Mouse (Mus musculus): ENCODE measurements around the gene Rdh14. TPM values are rescaled to one million over a fixed set of nuclear protein-coding genes. Genes with fewer than 3 reads are reported as not detected.

Rdh14 gene
- total and polyA plus RNA-seq, 3 experiments, result 11.0 to 12.9 TPM; not detected in 1

DNA sequence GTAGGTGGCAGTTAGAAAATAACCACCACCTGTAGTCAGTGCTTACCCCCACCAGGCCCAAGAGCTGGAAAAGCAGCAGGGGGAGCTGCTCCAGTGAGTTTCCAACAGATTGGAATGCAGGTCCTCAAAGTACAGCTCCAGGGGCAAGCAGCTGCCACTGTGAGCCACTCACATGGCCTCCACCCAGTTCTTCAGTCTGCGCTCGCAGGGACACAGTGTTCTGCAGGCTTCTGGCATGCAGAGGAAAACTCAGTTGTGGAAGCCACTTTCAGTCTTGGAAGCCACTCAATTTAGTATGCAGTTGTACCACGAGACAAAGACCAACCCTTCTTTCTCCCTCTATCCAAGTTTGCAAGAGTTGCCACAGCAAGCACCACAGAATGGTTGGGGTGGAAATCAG is 39.9 kb upstream of the Rdh14 start:
- Histone ChIP-seq H3K9ac (ENCODE audit: control insufficient read depth, low read depth, low read length, poor library complexity, severe bottlenecking) (no peak overlapping the region), H3K27ac (ENCODE audit: control insufficient read depth, low read depth, low read length) (no peak overlapping the region), H3K4me3 (ENCODE audit: control insufficient read depth in 1 of 2, insufficient read depth in 1 of 2, low read depth in 2 of 2, low read length in 2 of 2) (no peak overlapping the region), H3K36me3 (ENCODE audit: control insufficient read depth in 1 of 2, insufficient read depth in 2 of 2, low read length in 2 of 2) (no peaks in the 10 kb centered on the region), H3K4me1 (ENCODE audit: control insufficient read depth in 1 of 2, insufficient read depth in 2 of 2, low read length in 2 of 2) (no peaks in the 10 kb centered on the region), H3K27me3 (ENCODE audit: control insufficient read depth in 1 of 2, insufficient read depth in 2 of 2, low read length in 2 of 2) (no peaks in the 10 kb centered on the region), H3K79me2 (ENCODE audit: control insufficient read depth, insufficient read depth, low read length, poor library complexity) (no peaks in the 10 kb centered on the region), H3K9me3 (replicated peaks; ENCODE audit: insufficient read depth, low read length) (no peaks in the 10 kb centered on the region)
- no peak for TF ChIP-seq MYB (IDR thresholded peaks at IDR 0.05; ENCODE audit: low read depth, low read length)
- no peak for DNase-seq (ENCODE audit: low read depth, low spot score)

DNA sequence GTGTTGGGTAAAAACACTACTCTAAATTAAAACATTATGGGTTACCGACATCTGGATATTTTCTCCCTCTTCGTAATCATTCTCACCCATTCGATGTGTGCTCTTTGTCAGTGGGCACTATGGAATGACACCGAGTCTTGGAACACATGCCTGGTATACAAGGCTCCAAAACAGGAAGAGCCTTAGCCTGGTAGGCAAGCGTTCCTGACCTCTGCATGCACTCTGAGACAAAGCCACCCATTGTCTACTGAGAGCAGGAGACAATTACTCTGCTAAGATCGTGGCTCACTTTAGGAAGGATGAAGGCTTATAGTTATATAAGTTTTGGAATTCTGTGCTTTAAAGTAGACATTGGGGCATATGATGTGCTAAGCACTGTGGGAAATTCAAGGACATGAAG is 32.8 kb upstream of the Rdh14 start:
- DNase-seq (ENCODE audit: low read depth, low spot score), result no peak
- no peak for TF ChIP-seq BHLHE40 (IDR thresholded peaks at IDR 0.05; ENCODE audit: borderline replicate concordance, low read depth, low read length)
- no peak for TF ChIP-seq CHD1 (IDR thresholded peaks at IDR 0.05; ENCODE audit: low read depth, low read length)
- TF ChIP-seq TAL1 (IDR thresholded peaks at IDR 0.05; ENCODE audit: low read length), result no peak
- TF ChIP-seq EP300 (IDR thresholded peaks at IDR 0.05; ENCODE audit: low read depth in 1 of 2, low read length in 2 of 2), result no peak
- TF ChIP-seq ZKSCAN1 (IDR thresholded peaks at IDR 0.05; ENCODE audit: low read depth, low read length), result no peak
- no peak for TF ChIP-seq MAZ (IDR thresholded peaks at IDR 0.05; ENCODE audit: low read depth, low read length)
- TF ChIP-seq ZNF384 (IDR thresholded peaks at IDR 0.05; ENCODE audit: low read depth, low read length), result no peak
- TF ChIP-seq MAX (IDR thresholded peaks at IDR 0.05; ENCODE audit: low read length), result no peak
- no peak for TF ChIP-seq RCOR1 (IDR thresholded peaks at IDR 0.05; ENCODE audit: low read depth, low read length)
- no peaks in the 10 kb centered on the region for H3K79me2 ChIP-seq (ENCODE audit: control insufficient read depth, insufficient read depth, low read length, poor library complexity)
- no peak overlapping the region for H3K9ac ChIP-seq (ENCODE audit: control insufficient read depth, low read depth, low read length, poor library complexity, severe bottlenecking)
- no peaks in the 10 kb centered on the region for H3K36me3 ChIP-seq (ENCODE audit: control insufficient read depth in 1 of 2, insufficient read depth in 2 of 2, low read length in 2 of 2)
- H3K27me3 ChIP-seq (ENCODE audit: control insufficient read depth in 1 of 2, insufficient read depth in 2 of 2, low read length in 2 of 2), result no peaks in the 10 kb centered on the region
- H3K4me1 ChIP-seq (ENCODE audit: control insufficient read depth in 1 of 2, insufficient read depth in 2 of 2, low read length in 2 of 2), result no peaks in the 10 kb centered on the region
- H3K27ac ChIP-seq (ENCODE audit: control insufficient read depth, low read depth, low read length), result no peak overlapping the region
- H3K9me3 ChIP-seq (replicated peaks; ENCODE audit: insufficient read depth, low read length), result no peaks in the 10 kb centered on the region
- H3K4me3 ChIP-seq (ENCODE audit: control insufficient read depth in 1 of 2, insufficient read depth in 1 of 2, low read depth in 2 of 2, low read length in 2 of 2), result no peak overlapping the region

DNA sequence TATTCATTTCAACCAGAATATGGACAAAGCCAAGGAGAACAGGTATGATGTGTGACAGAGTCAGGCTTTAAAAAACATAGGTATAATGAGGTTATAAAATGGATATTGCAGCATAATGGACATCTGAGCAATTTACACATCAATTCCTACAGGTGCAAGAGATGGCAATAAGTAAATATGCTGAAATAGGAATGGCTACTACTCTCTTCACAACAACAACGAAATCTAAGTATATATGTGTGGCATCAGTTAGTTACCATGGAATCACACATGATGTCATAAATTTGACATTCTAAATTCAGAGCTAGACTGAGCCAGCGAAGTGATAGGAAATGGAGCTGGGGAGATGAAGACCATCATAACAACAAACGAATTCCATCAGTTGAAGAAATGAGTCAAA is 20.9 kb upstream of the Rdh14 start, which contains the start of gene Nt5c1b:
Gene Nt5c1b (plus strand): TSS at position 301 of the 400 bp plus-strand sequence.
- TF ChIP-seq SMC3 (IDR thresholded peaks at IDR 0.05; ENCODE audit: low read depth, low read length) (no peak), CHD1 (IDR thresholded peaks at IDR 0.05; ENCODE audit: low read depth, low read length) (no peak), MAZ (IDR thresholded peaks at IDR 0.05; ENCODE audit: low read depth, low read length) (no peak), MYC (IDR thresholded peaks at IDR 0.05; ENCODE audit: low read depth, low read length) (no peak), JUND (IDR thresholded peaks at IDR 0.05; ENCODE audit: low read depth, low read length) (no peak), TCF12 (IDR thresholded peaks at IDR 0.05; ENCODE audit: low read depth, low read length) (no peak)
- no peak within 1 kb of the TSS for H3K9ac ChIP-seq (ENCODE audit: control insufficient read depth, low read depth, low read length, poor library complexity, severe bottlenecking)
- no peaks in the 10 kb centered on the region for H3K27me3 ChIP-seq (ENCODE audit: control insufficient read depth in 1 of 2, insufficient read depth in 2 of 2, low read length in 2 of 2)
- no peak within 1 kb of the TSS for H3K4me3 ChIP-seq (ENCODE audit: control insufficient read depth in 1 of 2, insufficient read depth in 1 of 2, low read depth in 2 of 2, low read length in 2 of 2)
- no peaks in the 10 kb centered on the region for H3K4me1 ChIP-seq (ENCODE audit: control insufficient read depth in 1 of 2, insufficient read depth in 2 of 2, low read length in 2 of 2)
- H3K36me3 ChIP-seq (ENCODE audit: control insufficient read depth in 1 of 2, insufficient read depth in 2 of 2, low read length in 2 of 2), result no peaks in the 10 kb centered on the region
- H3K79me2 ChIP-seq (ENCODE audit: control insufficient read depth, insufficient read depth, low read length, poor library complexity), result no peaks in the 10 kb centered on the region
- no peaks in the 10 kb centered on the region for H3K9me3 ChIP-seq (replicated peaks; ENCODE audit: insufficient read depth, low read length)
- DNase-seq (ENCODE audit: low read depth, low spot score), result no peak
- H3K27ac ChIP-seq (ENCODE audit: control insufficient read depth, low read depth, low read length), result no peak within 1 kb of the TSS

Measured in MEL (cell line).